Mouse (Mus musculus) CH12.LX (cell line): ENCODE results near the gene Mfsd11.

Source experiments
- CHD2 ChIP-seq: IDR thresholded peaks from 2 replicates; pipeline ENCODE4 v1.6.1; 2011; ENCODE audit warnings: low read length, improper control_type of control experiment
- CTCF ChIP-seq, 2 experiments: IDR thresholded peaks in 1 of 2; conservative IDR thresholded peaks in 1 of 2; 2 replicates each; pipeline ENCODE4 v1.5.1; 2011 to 2012; ENCODE audit warnings: low read depth in 2 of 2, low read length in 2 of 2, improper control_type of control experiment in 1 of 2, inconsistent platforms in 1 of 2, mild to moderate bottlenecking in 1 of 2, moderate library complexity in 1 of 2
- ELF1 ChIP-seq: IDR thresholded peaks from 2 replicates; pipeline ENCODE4 v1.6.1; 2014; ENCODE audit warnings: low read depth, mild to moderate bottlenecking, inconsistent platforms, low read length, improper control_type of control experiment
- EP300 ChIP-seq: IDR thresholded peaks from 2 replicates; pipeline ENCODE4 v1.6.1; 2011; ENCODE audit warnings: low read length, improper control_type of control experiment
- JUN ChIP-seq: IDR thresholded peaks from 2 replicates; pipeline ENCODE4 v1.6.1; 2011; ENCODE audit warnings: low read depth, mild to moderate bottlenecking, low read length, improper control_type of control experiment, moderate library complexity; ENCODE audit not compliant: insufficient read depth
- MAX ChIP-seq: IDR thresholded peaks from 2 replicates; pipeline ENCODE4 v1.6.1; 2011; ENCODE audit warnings: low read length, improper control_type of control experiment
- MEF2A ChIP-seq: IDR thresholded peaks from 2 replicates; pipeline ENCODE4 v1.6.1; 2014; ENCODE audit warnings: low read depth, mild to moderate bottlenecking, inconsistent platforms, low read length, improper control_type of control experiment, borderline replicate concordance
- MXI1 ChIP-seq: IDR thresholded peaks from 2 replicates; pipeline ENCODE4 v1.6.1; 2011; ENCODE audit warnings: mild to moderate bottlenecking, low read depth, low read length, improper control_type of control experiment
- POLR2A ChIP-seq: IDR thresholded peaks from 2 replicates; pipeline ENCODE4 v1.6.1; 2011; ENCODE audit warnings: low read depth, mild to moderate bottlenecking, improper control_type of control experiment, low read length
- SIN3A ChIP-seq: IDR thresholded peaks from 2 replicates; pipeline ENCODE4 v1.6.1; 2012; ENCODE audit warnings: low read length, improper control_type of control experiment, inconsistent platforms
- SMC3 ChIP-seq: IDR thresholded peaks from 2 replicates; pipeline ENCODE4 v1.6.1; 2011; ENCODE audit warnings: low read depth, low read length, improper control_type of control experiment
- USF1 ChIP-seq: IDR thresholded peaks from 2 replicates; pipeline ENCODE4 v1.6.1; 2014; ENCODE audit warnings: low read depth, mild to moderate bottlenecking, inconsistent platforms, low read length, improper control_type of control experiment
- ZC3H11A ChIP-seq: IDR thresholded peaks from 2 replicates; pipeline ENCODE4 v1.6.1; 2012; ENCODE audit warnings: low read depth, mild to moderate bottlenecking, inconsistent platforms, low read length, improper control_type of control experiment
- ZMIZ1 ChIP-seq: IDR thresholded peaks from 2 replicates; pipeline ENCODE4 v1.6.1; 2012; ENCODE audit warnings: low read depth, mild to moderate bottlenecking, inconsistent platforms, low read length, improper control_type of control experiment

DNA sequence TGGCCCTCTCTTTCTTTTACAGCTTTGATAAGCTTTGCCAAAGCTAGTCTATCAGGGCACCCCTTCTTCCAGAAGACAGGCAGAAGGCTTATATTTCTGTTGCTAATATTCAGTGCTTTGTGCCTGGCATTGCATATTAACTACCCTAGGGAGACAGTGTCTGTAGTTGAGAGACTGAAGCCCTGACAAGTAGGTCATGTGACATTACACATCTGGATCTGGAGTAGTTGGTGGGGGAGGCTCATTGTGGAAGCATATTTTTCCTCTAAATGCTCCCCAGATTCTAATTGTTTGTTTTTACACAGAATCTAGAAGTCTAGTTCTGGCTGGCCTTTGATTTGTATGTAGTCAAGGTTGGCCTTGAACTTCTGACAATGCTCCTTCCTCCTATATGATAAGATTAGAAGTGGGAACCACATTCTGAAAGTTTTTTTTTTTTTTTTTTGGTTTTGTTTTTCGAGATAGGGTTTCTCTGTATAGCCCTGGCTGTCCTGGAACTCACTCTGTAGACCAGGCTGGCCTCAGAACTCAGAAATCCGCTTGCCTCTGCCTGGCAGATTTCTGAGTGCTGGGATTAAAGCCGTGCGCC lies 5.6 kb upstream of the Mfsd11 start:
- TF ChIP-seq CTCF (conservative IDR thresholded peaks at IDR 0.05 in 1 of 2, IDR thresholded peaks at IDR 0.05 in 1 of 2; ENCODE audit: low read depth in 2 of 2, low read length in 2 of 2) (no peak), MAX (no peak), CHD2 (no peak), POLR2A (no peak; the same call in 1 of the 2 replicates), EP300 (no peak), ZMIZ1 (no peak), ELF1 (no peak), MXI1 (no peak), ZC3H11A (no peak), JUN (no peak), SMC3 (no peak), USF1 (no peak), SIN3A (no peak), MEF2A (no peak)
